Mouse (Mus musculus) embryonic stem cell, embryonic (primary cell): ENCODE data around the gene Tbx2.

ENCODE experiments used
- CTCF ChIA-PET, 4 experiments: fragments of 300-600 bp in 2 of 4; fragments of 350-600 bp in 2 of 4; sonication (Branson Sonifier 250); formaldehyde crosslinking; loops; one replicate each; lab custom pipeline; 2022; ENCODE audit warnings: inconsistent platforms in 2 of 4; lab: Charles Lee
- POLR2A ChIA-PET, 4 experiments: fragments of 300-600 bp in 2 of 4; fragments of 350-600 bp in 2 of 4; sonication (Branson Sonifier 250); formaldehyde crosslinking; loops; one replicate each; lab custom pipeline; 2022; ENCODE audit warnings: antibody characterized with exemption in 4 of 4, inconsistent platforms in 1 of 4; lab: Charles Lee

Tbx2 gene

DNA sequence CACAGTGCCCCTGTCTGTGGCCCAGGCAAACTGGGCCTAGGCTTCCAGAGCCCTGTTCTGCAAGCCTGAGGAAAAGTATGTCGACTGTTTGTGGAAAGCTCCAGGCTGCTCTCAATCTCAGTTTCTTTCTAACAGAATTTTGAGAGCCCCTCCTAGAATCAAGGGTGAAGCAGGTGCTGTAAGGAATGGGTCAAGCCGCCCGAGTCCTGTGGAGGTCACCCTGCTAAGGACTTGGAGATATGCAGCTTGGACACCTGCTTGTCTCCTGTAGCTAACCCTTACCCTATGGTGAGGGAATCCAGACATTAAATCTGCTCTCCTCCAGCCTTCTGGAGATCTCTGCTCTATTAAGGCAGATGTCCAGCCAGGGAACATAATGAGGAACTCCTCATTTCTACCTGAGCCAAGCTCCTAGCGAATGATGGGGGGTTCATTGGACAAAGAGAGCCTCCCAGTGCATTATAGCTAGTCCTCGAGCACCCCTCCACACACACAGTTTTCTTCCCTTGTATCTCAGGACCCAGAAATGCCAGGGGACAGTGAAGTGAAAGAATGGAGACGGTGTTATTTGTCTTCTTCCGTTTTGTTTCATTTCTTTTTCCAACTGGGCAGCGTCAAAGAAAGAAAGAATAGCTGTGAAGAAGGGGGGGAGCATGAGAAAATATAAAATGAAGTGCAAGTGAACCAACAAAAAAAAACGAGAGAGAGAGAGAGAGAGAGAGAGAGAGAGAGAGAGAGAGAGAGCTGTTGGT is 2.8 kb downstream of the Tbx2 start:
- ChIA-PET CTCF (interaction anchor here in 3 of 4 experiments (0.6 to 4.9 kb wide), 5 partner anchors 8 to 137 kb away, joined by 3 to 22 read pairs (median 3); partner anchors contain the start of gene Gm11444 (in 1 of the 3)), POLR2A (interaction anchor here in 2 of 4 experiments (0.6 to 1.2 kb wide), 4 partner anchors 9 to 520 kb away, joined by 3 to 12 read pairs (median 4); partner anchors contain the start of gene Tbx4 (in 1 of the 2))

DNA sequence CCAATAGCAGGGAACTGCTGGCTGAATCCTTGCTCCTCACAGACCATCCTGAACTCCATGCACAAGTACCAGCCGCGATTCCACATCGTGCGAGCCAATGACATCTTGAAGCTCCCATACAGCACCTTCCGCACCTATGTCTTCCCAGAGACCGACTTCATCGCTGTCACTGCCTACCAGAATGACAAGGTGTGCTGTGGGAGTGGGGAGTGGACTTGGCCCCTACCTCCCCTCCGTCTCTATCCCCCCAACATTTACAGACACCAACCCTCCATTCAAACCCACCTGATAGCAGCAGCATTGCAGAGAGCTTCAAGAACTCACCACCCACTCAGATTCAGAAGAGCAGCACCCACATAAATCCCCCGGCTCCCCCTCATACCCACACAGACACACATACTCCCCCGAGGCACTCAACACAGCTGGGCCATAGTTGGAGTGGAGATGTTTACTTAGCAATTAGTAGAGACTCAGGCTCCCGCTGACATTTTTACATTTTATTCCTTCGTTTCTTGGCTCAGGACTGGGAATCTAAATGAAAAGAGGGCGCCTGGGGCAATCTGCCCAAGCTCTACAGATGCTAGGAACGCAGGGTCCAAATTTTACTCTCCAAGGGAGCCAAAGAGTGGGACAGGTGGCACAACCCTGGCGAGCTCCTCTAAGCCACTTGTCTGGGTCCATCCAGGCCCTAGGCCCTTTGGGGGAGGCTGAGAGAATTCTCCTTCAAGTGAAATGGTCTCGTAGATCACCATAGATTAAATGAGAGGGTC is 3.6 kb downstream of the Tbx2 start:
- POLR2A ChIA-PET, result interaction anchor here in 2 of 4 experiments (0.6 to 2.2 kb wide), 3 partner anchors 8 to 521 kb away, joined by 3 to 12 read pairs (median 6); partner anchors contain the start of gene Tbx4 (in 1 of the 2)
- CTCF ChIA-PET, result interaction anchor here in 2 of 4 experiments (0.6 to 1.6 kb wide), 3 partner anchors 8 to 137 kb away, joined by 3 read pairs; partner anchors contain the start of gene Gm11444 (in 1 of the 2)

DNA sequence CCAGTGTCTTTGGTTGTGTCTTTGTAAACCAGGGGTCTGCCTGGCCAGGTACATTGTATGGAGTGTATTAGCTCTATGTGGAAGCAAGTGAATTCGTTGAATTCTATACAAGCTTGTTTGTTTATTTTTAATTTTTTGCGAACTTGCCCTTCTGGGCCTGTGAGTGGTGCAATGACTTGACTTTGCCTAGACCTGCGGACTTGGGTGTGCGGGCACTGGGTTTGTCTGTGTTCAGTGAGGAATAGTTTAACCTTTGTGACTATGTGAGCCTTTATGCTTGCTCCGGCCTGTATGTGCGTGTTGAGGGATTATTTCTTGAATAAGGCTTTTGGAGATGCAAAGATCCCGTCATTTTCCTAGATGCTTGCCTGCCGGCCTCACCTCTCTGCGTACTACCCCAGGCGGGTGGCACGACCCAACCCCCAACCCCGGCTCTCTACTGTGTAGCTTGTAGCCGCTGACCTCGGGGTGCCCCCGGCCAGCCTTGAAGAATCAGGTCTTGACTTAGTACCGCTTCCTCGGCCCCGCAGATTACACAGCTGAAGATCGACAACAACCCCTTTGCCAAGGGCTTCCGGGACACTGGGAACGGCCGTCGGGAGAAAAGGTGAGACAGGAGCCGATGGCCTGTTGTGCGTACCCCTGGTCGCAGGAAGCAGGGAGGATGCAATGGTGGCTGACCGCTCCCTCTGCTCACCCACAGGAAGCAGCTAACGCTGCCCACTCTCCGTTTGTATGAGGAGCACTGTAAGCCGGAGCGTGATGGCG is 4.4 kb downstream of the Tbx2 start:
- POLR2A ChIA-PET, result interaction anchor here in 1 of 4 experiments (1.2 to 2.2 kb wide), 2 partner anchors 9 to 49 kb away, joined by 3 to 6 read pairs; partner anchors contain the start of gene Tbx4
- CTCF ChIA-PET, result no interaction called here

DNA sequence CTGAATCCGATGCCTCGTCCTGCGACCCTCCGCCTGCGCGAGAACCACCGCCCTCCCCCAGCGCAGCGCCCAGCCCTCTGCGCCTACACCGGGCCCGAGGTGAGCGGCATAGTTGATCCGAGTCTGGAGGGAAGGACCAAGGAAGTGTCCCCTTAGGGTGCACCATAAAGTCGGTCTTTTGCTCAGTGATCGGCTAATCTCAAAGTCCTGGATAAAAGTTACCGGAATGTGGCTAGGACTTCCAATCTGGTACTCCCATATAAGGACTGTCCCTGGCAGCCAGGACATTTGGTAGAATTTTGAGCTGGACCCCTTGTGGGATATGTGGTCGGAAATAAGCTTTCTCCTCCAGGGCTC is 4.9 kb downstream of the Tbx2 start:
- ChIA-PET POLR2A (interaction anchor here in 1 of 4 experiments (2.2 kb wide), 1 partner anchor 10 kb away, joined by 6 read pairs; no protein-coding TSS in a partner anchor), CTCF (no interaction called here)

DNA sequence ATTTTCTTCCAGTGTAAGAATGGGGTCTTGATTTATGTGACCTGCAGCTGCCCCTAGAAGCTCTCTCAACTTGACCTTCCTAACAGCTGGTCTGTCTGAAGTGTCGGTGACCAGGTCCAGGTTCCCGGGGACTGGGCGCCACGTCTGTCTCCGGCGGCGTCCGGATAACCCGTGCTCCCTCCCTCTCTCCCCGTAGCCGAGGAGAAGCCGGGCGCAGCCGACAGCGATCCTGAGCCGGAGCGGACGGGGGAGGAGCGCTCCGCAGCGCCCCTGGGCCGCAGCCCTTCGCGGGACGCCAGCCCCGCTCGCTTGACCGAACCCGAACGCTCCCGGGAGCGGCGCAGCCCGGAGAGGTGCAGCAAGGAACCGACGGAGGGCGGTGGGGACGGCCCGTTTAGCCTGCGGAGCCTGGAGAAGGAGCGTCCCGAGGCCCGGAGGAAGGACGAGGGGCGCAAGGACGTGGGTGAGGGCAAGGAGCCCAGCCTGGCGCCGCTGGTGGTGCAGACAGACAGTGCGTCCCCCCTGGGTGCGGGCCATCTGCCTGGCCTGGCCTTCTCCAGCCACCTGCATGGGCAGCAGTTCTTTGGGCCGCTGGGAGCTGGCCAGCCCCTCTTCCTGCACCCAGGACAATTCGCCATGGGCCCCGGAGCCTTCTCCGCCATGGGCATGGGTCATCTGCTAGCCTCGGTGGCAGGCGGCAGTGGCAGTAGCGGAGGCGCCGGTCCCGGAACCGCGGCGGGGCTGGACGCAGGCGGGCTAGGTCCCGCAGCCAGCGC is 5.5 kb downstream of the Tbx2 start:
- ChIA-PET POLR2A (interaction anchor here in 1 of 4 experiments (2.2 kb wide), 1 partner anchor 10 kb away, joined by 6 read pairs; no protein-coding TSS in a partner anchor), CTCF (no interaction called here)

DNA sequence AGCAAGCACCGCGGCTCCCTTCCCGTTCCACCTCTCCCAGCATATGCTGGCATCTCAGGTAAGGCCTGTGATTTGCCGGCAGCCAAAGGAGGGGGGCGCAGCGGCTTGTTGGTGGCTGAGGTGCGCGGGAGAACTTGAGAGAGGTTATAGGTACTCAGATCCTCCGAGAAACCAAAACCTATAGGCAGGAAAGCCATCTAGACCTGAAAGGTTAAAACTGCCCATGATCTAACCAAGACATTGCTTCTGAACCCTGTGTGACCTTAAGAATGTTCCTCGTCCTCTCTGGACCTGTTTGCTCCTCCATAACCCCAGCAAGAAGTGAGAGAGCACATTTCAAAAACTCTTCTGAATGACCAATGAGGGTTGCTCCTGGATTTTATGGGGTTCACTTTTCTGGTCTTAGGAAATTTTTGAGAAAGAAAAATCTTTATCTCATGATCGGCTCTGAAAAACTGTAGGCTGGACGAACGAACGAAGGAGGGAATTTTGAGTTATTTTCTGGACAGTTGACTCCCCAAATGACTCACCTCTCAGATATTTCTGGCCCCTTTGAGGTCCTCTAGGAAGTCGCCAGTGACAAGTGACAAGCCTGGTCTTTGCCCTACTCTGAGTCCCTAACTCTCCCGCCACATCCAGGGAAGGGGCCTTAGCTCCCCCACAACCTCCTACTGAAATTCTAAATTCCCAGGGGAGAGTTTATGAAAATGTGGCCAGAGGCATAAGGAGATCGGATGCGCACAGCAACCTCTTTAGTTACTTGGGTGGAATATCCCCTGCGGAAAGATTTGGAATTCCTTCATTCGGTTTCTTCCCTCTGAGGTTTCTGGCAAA is 6.3 kb downstream of the Tbx2 start:
- ChIA-PET POLR2A (interaction anchor here in 1 of 4 experiments (4.4 kb wide), 1 partner anchor 8 kb away, joined by 15 read pairs; no protein-coding TSS in a partner anchor), CTCF (interaction anchor here in 2 of 4 experiments (0.7 kb wide), 2 partner anchors 8 to 266 kb away, joined by 3 to 5 read pairs; no protein-coding TSS in a partner anchor)

DNA sequence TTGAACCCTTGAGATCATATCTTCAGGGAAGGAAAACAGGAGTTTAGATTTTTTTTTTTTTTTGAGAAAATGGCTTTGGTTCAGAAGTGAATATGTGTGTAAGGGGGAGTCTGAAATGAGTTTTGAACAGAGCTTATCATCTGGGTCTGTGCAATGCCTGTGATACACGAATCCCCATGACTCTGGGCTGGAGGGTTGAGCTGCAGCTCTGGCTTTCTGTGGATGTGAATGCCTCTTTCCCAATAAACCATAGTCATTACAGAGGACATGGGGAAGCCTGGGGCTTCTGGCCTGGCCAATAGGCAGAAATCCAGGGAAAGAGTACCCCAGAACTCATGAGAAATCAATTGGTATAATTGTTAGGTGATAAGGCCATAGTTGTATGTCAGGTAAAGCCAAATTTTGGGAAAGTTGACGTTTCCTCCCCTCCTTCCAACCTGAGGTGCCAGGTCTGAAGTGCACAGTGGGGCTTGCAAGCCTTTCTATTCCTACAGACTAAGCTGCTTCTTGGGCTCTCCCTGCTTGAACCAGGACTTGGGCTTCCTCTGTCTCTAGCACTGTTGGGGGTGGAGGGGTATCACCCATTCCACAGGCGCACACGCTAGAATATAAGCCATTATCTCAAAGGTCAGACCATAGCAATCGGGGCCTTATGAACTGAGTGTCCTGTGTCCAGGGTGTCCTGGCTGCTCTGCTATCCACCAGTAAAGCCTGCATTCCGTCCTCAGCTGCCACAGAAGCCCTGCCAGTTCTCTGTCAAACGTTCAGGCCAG is 7.1 kb downstream of the Tbx2 start:
- CTCF ChIA-PET, result interaction anchor here in 3 of 4 experiments (0.5 to 3.0 kb wide), 5 partner anchors 8 to 669 kb away, joined by 3 to 7 read pairs (median 4); partner anchors contain the start of gene 1700125H20Rik (in 1 of the 3)
- POLR2A ChIA-PET, result interaction anchor here in 1 of 4 experiments (4.4 kb wide), 1 partner anchor 9 kb away, joined by 15 read pairs; no protein-coding TSS in a partner anchor

DNA sequence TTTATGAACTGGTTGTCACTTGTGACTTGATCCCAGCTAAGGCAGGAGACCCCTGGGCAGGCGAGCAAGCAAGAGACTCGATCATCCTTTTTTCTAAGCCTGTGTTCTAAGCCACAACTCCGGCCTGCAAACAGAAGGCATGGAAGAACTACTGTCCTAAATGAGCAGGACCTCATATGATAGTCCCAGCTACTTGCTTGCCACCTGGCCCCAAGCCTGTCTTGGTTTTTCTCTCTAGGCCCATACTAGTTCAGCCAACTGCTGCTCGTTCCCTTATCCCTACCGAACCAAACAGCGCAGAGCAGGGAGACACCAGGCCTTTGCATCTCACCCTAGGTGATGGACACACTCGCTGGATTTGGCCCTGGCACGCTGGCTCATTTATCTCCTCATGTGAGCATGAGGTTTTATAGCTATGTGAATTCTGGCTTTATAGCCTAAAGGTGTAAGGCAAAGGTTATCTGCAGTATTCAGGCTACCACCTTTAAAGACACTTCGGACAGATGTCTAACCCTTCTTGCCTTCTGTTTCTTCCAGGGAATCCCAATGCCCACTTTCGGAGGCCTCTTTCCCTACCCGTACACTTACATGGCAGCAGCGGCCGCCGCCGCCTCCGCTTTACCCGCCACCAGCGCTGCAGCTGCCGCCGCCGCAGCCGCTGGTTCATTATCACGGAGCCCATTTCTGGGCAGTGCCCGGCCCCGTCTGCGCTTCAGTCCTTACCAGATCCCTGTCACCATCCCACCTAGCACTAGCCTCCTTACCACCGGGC is 7.9 kb downstream of the Tbx2 start:
- ChIA-PET CTCF (interaction anchor here in 3 of 4 experiments (0.6 to 3.0 kb wide), 4 partner anchors 16 to 670 kb away, joined by 4 to 16 read pairs (median 8); partner anchors contain the start of gene 1700125H20Rik (in 1 of the 3)), POLR2A (interaction anchor here in 2 of 4 experiments (0.5 to 4.4 kb wide), 2 partner anchors 10 to 133 kb away, joined by 3 to 15 read pairs; no protein-coding TSS in a partner anchor)

DNA sequence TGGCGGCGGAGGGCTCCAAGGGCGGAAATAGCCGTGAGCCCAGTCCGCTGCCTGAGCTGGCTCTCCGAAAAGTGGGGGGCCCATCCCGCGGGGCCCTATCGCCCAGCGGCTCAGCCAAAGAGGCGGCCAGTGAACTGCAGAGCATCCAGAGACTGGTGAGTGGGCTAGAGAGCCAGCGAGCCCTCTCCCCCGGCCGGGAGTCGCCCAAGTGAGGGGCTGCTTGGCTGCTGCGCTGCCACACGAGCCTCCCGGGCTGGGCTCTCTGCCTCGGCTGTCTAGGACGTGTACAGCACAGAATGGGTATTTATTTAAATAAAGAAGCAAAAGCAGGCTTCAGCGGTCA is 8.4 kb downstream of the Tbx2 start:
- ChIA-PET POLR2A (interaction anchor here in 2 of 4 experiments (0.7 to 4.4 kb wide), 3 partner anchors 11 to 75 kb away, joined by 3 to 15 read pairs (median 5); no protein-coding TSS in a partner anchor), CTCF (interaction anchor here (0.6 to 3.1 kb wide), 10 partner anchors 10 to 671 kb away, joined by 3 to 22 read pairs (median 8); partner anchors contain the start of gene 1700125H20Rik (in 1 of the 4))

DNA sequence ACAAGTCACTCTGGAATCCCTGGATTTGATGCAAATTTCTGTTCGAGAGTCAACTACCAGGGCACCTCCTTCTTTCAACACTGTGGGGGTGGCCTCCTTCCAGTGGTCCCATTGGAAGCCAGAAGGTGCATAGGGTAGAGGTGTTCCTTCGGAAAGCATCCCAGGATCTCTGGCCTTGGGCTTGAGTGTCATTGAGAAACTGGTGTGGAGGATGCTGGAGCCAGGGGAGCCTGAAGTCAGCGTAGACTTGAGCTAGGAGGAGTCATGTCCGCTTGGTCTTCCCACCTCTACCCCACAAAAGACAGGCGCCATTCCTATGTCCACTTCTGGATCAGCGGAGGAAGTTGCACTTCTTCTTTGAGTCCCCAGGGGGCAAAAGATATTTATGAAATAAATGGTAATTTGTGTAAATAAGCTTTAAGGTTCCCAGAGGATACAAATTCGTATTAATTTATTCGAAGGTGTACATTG is 8.9 kb downstream of the Tbx2 start:
- POLR2A ChIA-PET, result interaction anchor here in 3 of 4 experiments (0.7 to 4.4 kb wide), 6 partner anchors 11 to 130 kb away, joined by 3 to 15 read pairs (median 3); no protein-coding TSS in a partner anchor
- CTCF ChIA-PET, result interaction anchor here (0.6 to 3.4 kb wide), 22 partner anchors 8 to 1198 kb away, joined by 3 to 22 read pairs (median 5); no protein-coding TSS in a partner anchor

DNA sequence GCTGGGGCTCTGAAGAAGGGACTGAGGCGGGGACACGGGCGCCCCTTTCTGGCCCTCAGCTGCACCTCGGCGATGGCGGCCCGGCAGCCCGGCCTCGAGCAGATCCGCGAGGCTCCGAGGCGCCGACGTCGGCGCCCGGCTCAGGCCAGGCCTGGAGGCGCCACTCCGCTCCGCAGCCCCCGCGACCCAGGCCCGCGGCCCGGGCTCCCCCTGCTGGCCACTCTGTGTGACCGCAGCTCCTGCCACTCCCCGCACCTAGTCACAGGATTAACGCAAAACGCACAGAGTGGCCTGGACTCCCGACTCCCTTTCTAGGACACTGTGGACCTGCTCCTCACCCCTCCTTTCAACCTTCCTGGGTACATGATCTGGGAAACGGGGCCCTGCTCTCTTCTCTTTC is 9.6 kb downstream of the Tbx2 start:
- ChIA-PET POLR2A (interaction anchor here in 2 of 4 experiments (0.7 to 4.4 kb wide), 12 partner anchors 8 to 612 kb away, joined by 3 to 15 read pairs (median 4); partner anchors contain the start of genes Bcas3 (in 1 of the 2) and Tbx4 (in 1 of the 2)), CTCF (interaction anchor here (0.6 to 3.8 kb wide), 38 partner anchors 9 to 1199 kb away, joined by 3 to 22 read pairs (median 4); partner anchors contain the start of gene Tbx2 (in 1 of the 4))

DNA sequence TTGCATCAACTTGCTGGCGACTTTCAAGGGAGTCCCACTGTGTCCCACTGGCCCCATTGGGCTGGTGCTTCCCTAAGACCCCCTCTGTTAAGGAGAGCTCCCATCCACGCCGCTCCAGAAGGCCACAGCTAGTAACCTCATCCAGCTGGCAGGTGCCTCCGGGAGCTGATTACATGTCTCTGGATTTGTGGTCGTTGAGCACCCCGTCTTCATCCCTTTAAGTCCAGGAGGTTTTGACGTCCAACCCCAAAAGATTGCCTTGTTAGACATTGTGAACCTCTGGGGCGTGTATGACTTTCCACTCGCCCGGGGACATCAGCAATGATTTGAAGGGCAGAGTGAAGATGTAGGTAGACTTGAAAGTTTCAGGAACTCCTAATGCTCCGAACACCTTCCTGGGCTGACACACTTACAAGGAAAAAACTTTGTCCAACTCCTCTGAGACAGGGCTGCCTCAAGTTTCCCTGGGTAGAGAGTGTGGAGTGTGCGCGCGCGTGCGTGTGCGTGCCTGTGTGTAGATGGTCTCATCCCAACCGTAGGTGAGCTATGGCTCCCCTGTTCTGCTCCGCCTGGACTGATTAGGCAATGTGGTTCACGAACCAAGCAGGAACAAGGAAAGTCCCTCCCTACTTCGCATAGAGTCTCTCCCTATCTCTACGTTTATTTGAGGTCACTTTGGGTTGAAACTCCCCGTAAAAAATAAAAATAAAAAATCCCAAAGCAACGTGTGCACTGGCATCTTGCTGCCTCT is 10.4 kb downstream of the Tbx2 start:
- POLR2A ChIA-PET, result interaction anchor here in 2 of 4 experiments (0.7 to 4.4 kb wide), 20 partner anchors 9 to 701 kb away, joined by 3 to 15 read pairs (median 4); partner anchors contain the start of genes Bcas3 (in 1 of the 2), Tbx2 (in 1 of the 2) and Tbx4 (in 1 of the 2)

DNA sequence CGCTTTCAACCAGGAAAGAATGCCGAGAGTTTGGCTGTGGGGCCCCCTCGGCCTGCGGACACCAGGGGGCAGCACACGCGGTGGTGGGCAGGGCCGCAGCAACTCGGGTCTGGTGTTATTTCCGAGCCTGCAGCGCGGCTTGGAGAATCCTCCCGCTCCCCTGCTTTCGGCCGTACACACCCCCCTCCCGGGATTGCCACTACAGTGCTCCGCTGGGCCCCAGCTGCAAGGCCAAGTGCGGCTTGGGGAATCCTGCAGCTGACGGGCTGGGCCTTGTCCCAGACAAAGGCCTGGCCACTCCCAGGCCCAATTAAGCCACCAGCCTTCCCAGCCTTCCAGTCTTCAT is 11.0 kb downstream of the Tbx2 start:
- POLR2A ChIA-PET, result interaction anchor here in 3 of 4 experiments (0.6 to 2.0 kb wide), 14 partner anchors 11 to 701 kb away, joined by 3 to 9 read pairs (median 4); partner anchors contain the start of genes Bcas3 (in 1 of the 3) and Tbx2 (in 1 of the 3)
- CTCF ChIA-PET, result interaction anchor here in 3 of 4 experiments (0.6 to 3.8 kb wide), 31 partner anchors 9 to 660 kb away, joined by 3 to 22 read pairs (median 4); partner anchors contain the start of genes Bcas3 (in 1 of the 3) and Tbx2 (in 1 of the 3)

More for the DNA sequence above, 10.4 kb downstream of the Tbx2 start:
- CTCF ChIA-PET, result interaction anchor here (0.5 to 3.8 kb wide), 35 partner anchors 8 to 659 kb away, joined by 3 to 22 read pairs (median 4); partner anchors contain the start of genes Bcas3 (in 1 of the 4) and Tbx2 (in 1 of the 4)
